Mouse (Mus musculus): Measurements from ENCODE around the gene Ppp2r5e. TPM values are rescaled to one million over a fixed set of nuclear protein-coding genes. Genes with fewer than 3 reads are reported as not detected.
"Not testable (repeated sequence)": the region's sequence is repeated elsewhere in the genome, so short reads cannot be mapped to it uniquely, and the experiment has no call there.

Gene Ppp2r5e
- total RNA-seq, 2 experiments from 2014 or later: 41.7 to 54.9 TPM

GRCm38 (mm10) chr12:75450011-75450410 lies 146.0 kb downstream of the Ppp2r5e start:
- no peak for DNase-seq (ENCODE audit: low spot score in 2 of 2)

- no peak for DNase-seq (ENCODE audit: low spot score in 2 of 2)
Observed at GRCm38 (mm10) chr12:75449475-75449966, 146.5 kb downstream of the Ppp2r5e start.

- peak in 1 of 2 experiments; percentile 43 for DNase-seq (ENCODE audit: low spot score in 2 of 2)
Observed at GRCm38 (mm10) chr12:75448921-75449320, 147.1 kb downstream of the Ppp2r5e start.

- DNase-seq (ENCODE audit: low spot score in 2 of 2): no peak
Observed at GRCm38 (mm10) chr12:75446245-75446644, 149.8 kb downstream of the Ppp2r5e start.

- not testable (repeated sequence) for DNase-seq (ENCODE audit: low spot score in 2 of 2)
Observed at GRCm38 (mm10) chr12:75432400-75432799, 163.6 kb downstream of the Ppp2r5e start.

GRCm38 (mm10) chr12:75429685-75430396 lies 166.2 kb downstream of the Ppp2r5e start:
- DNase-seq (ENCODE audit: low spot score in 2 of 2): no peak

- DNase-seq (ENCODE audit: low spot score in 2 of 2): no peak
Observed at GRCm38 (mm10) chr12:75428719-75429118, 167.3 kb downstream of the Ppp2r5e start.

- DNase-seq (ENCODE audit: low spot score in 2 of 2): no peak
Observed at GRCm38 (mm10) chr12:75425882-75426281, 170.2 kb downstream of the Ppp2r5e start.

- DNase-seq (ENCODE audit: low spot score in 2 of 2): no peak
Observed at GRCm38 (mm10) chr12:75424817-75425216, 171.2 kb downstream of the Ppp2r5e start.

GRCm38 (mm10) chr12:75424359-75424758 lies 171.7 kb downstream of the Ppp2r5e start:
- no peak for DNase-seq (ENCODE audit: low spot score in 2 of 2)

- no peak for DNase-seq (ENCODE audit: low spot score in 2 of 2)
Observed at GRCm38 (mm10) chr12:75416681-75417080, 179.4 kb downstream of the Ppp2r5e start, which contains the start of gene Gphb5. Gphb5 (minus strand) TSS chr12:75416781.

- no peak for DNase-seq (ENCODE audit: low spot score in 2 of 2)
Observed at GRCm38 (mm10) chr12:75414991-75415390, 181.1 kb downstream of the Ppp2r5e start.

- DNase-seq (ENCODE audit: low spot score in 2 of 2): no peak
Observed at GRCm38 (mm10) chr12:75412964-75413363, 183.1 kb downstream of the Ppp2r5e start.

Other genes starting within 250 kb of the Ppp2r5e start
- not detected for gene Gphb5, start 179.5 kb downstream of the Ppp2r5e start, total RNA-seq (2021)
- gene Wdr89, start 73.3 kb upstream of the Ppp2r5e start, total RNA-seq (2021): 1 to 10 TPM; 3.4 to 3.9 TPM
- 100 to 1,000 TPM in 1 of 2 experiments, 10 to 100 TPM in 1; 73.8 to 209 TPM for gene Sgpp1, start 139.5 kb upstream of the Ppp2r5e start, total RNA-seq (2021)
- gene Syne2, start 221.9 kb upstream of the Ppp2r5e start, total RNA-seq (2021): 10 to 100 TPM; 33.2 to 39.7 TPM